Comparison of ENCODE assay signal across 8 mouse cellular contexts in the genomic region with DNA sequence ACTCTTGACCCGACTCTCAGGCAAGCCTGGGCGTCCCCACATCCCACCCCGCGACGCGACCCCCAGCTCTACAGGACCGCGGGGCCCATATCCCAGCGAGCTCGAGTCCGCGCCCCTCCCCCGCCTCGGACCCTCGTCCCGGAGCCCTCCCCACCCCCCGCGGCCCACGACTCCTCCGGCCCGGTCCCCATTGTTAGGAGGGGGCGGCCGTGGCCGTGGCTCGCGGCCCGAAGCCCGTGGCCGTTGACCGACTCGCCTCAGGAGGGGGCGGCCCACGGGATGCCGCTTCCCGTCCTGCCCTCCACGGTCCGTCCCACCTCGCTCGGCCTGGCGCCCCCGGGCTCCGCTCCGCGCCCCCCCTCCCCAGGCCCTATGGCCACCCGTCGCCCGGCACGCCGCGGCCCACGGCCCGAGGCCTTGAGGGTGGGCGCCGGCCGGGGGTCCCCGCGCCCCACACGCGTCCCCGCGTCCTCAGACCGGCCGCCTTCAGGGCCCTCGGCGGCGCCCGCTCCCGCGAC. TPM values are rescaled to one million over a fixed set of nuclear protein-coding genes. Genes with fewer than 3 reads are reported as not detected.
DNase-seq lines count a peak whose midpoint lies in the region; ATAC-seq lines count a peak whose summit lies in the region.

TSS of gene Kansl1 (minus strand) at position 111 of the 518 bp plus-strand sequence.

- peaks cover 19% of the 10 kb centered on the region for H3K36me3 ChIP-seq in hindbrain, embryonic 14.5 days (replicated peaks; ENCODE audit: control insufficient read depth, insufficient read depth)
- peaks cover 1% of the 10 kb centered on the region; the same call in 1 of the 2 replicates for H3K36me3 ChIP-seq in limb, embryonic 15.5 days
- H3K36me3 ChIP-seq in midbrain, embryonic 16.5 days (ENCODE audit: control insufficient read depth, insufficient read depth, low read length): no peaks in the 10 kb centered on the region

- H3K4me3 ChIP-seq in hindbrain, embryonic 14.5 days (replicated peaks; ENCODE audit: low read length): peak within 1 kb of the TSS; percentile 99
- H3K4me3 ChIP-seq in limb, embryonic 15.5 days: peak within 1 kb of the TSS; percentile 95
- H3K4me3 ChIP-seq in midbrain, embryonic 16.5 days (ENCODE audit: low read depth, low read length): peak within 1 kb of the TSS; percentile 95

- WGBS in hindbrain, embryonic 14.5 days: 0% methylated on average over 36 of the region's 69 CpGs
- under 1% methylated on average over 45 of the region's 69 CpGs for WGBS in limb, embryonic 15.5 days
- WGBS in midbrain, embryonic 16.5 days: under 1% methylated on average over 34 of the region's 69 CpGs

- peak within 1 kb of the TSS; percentile 75 for H3K27ac ChIP-seq in hindbrain, embryonic 14.5 days
- peak within 1 kb of the TSS; percentile 75 for H3K27ac ChIP-seq in limb, embryonic 15.5 days
- peak within 1 kb of the TSS; percentile 80 for H3K27ac ChIP-seq in midbrain, embryonic 16.5 days (ENCODE audit: low read length)

- ATAC-seq in CD4-positive, CD25-positive, alpha-beta regulatory T cell, adult 4 months: no peak
- peak; percentile 85 for ATAC-seq in hindbrain, embryonic 14.5 days (ENCODE audit: low FRiP score)
- peak; percentile 78 for ATAC-seq in limb, embryonic 15.5 days (ENCODE audit: insufficient number of reproducible peaks, low FRiP score, low TSS enrichment, low read depth)
- peak; percentile 73 for ATAC-seq in midbrain, embryonic 16.5 days

- H3K9me3 ChIP-seq in hindbrain, embryonic 14.5 days (ENCODE audit: control insufficient read depth, low read length): no peaks in the 10 kb centered on the region
- no peaks in the 10 kb centered on the region for H3K9me3 ChIP-seq in limb, embryonic 15.5 days
- H3K9me3 ChIP-seq in midbrain, embryonic 16.5 days (replicated peaks; ENCODE audit: control insufficient read depth, low read length, poor library complexity, severe bottlenecking): no peaks in the 10 kb centered on the region

- peak within 1 kb of the TSS; percentile 78 for H3K4me2 ChIP-seq in hindbrain, embryonic 14.5 days (replicated peaks)
- peak within 1 kb of the TSS; percentile 74 for H3K4me2 ChIP-seq in limb, embryonic 15.5 days
- H3K4me2 ChIP-seq in midbrain, embryonic 16.5 days (ENCODE audit: low read length): peak within 1 kb of the TSS; percentile 81

- no peaks in the 10 kb centered on the region for H3K27me3 ChIP-seq in hindbrain, embryonic 14.5 days (ENCODE audit: control insufficient read depth, insufficient read depth, low read length)
- no peaks in the 10 kb centered on the region for H3K27me3 ChIP-seq in limb, embryonic 15.5 days
- H3K27me3 ChIP-seq in midbrain, embryonic 16.5 days (ENCODE audit: control insufficient read depth, insufficient read depth, low read depth, low read length): no peaks in the 10 kb centered on the region

- H3K9ac ChIP-seq in hindbrain, embryonic 14.5 days: peak within 1 kb of the TSS; percentile 93
- H3K9ac ChIP-seq in limb, embryonic 15.5 days: peak within 1 kb of the TSS; percentile 95
- H3K9ac ChIP-seq in midbrain, embryonic 16.5 days (ENCODE audit: low read depth, low read length): peak within 1 kb of the TSS; percentile 95

- H3K4me1 ChIP-seq in hindbrain, embryonic 14.5 days (replicated peaks; ENCODE audit: control insufficient read depth, insufficient read depth, low read length): peaks cover 22% of the 10 kb centered on the region
- H3K4me1 ChIP-seq in limb, embryonic 15.5 days: peaks cover 7% of the 10 kb centered on the region; the same call in 1 of the 2 replicates
- peaks cover 16% of the 10 kb centered on the region for H3K4me1 ChIP-seq in midbrain, embryonic 16.5 days (ENCODE audit: control insufficient read depth, insufficient read depth, low read length)

- peak; percentile 27 for DNase-seq in 3134 (ENCODE audit: extremely low read depth, insufficient read length, low spot score)
- peak; percentile 34 for DNase-seq in cerebellum, adult 8-10 months
- peak; percentile 12 to 22 for DNase-seq in frontal cortex, postnatal 10 days (ENCODE audit: low spot score in 2 of 2)
- no peak for DNase-seq in hindbrain, embryonic 14.5 days (ENCODE audit: low spot score)
- no peak for DNase-seq in B cell, adult 2 months

RNA-seq across cellular contexts. Expression of gene Kansl1, which starts in this region (rescaled TPM):
- 10 to 100 TPM; 51.4 to 53.0 TPM for polyA plus RNA-seq in CD4-positive, CD25-positive, alpha-beta regulatory T cell, adult 4 months (2017; shearing (Covaris generic))
- 30.7 and 33.8 TPM in 2 replicates for polyA plus RNA-seq in hindbrain, embryonic 14.5 days (2014; fragmentation: Nextera tagmentation; extraction: Ambion mirVana)
- 20.6 and 22.1 TPM in 2 replicates for polyA plus RNA-seq in limb, embryonic 15.5 days (2015; fragmentation: Nextera tagmentation; extraction: Ambion mirVana)
- polyA plus RNA-seq in midbrain, embryonic 16.5 days (2015; fragmentation: Nextera tagmentation; extraction: Ambion mirVana): 27.9 and 28.2 TPM in 2 replicates

Comparison
In these comparisons a context has a peak if more than half of its experiments do, and no peak if none do; other contexts are left out.
1. DNase-seq: peak in 3134 (single experiment), cerebellum, adult 8-10 months (single experiment) and frontal cortex, postnatal 10 days (2 of 2); none in hindbrain, embryonic 14.5 days (single experiment) and B cell, adult 2 months (0 of 2).
2. Peak in every context shown above with its lines, with median percentiles within 50 percentile points of each other: H3K27ac ChIP-seq, H3K4me2 ChIP-seq, H3K4me3 ChIP-seq and H3K9ac ChIP-seq.